Mouse (Mus musculus): ENCODE data around the gene Anapc15-ps. TPM values are rescaled to one million over a fixed set of nuclear protein-coding genes. Genes with fewer than 3 reads are reported as not detected.
"Not testable (repeated sequence)": the region's sequence is repeated elsewhere in the genome, so short reads cannot be mapped to it uniquely, and the experiment has no call there.

The Anapc15-ps gene
- total RNA-seq, 2 experiments from 2014 or later = not detected

GRCm38 (mm10) chr10:95634751-95635150, 38.5 kb downstream of the Anapc15-ps start:
- ATAC-seq (ENCODE audit: poor library complexity, severe bottlenecking) = peak; percentile 55

GRCm38 (mm10) chr10:95634261-95634660, 39.0 kb downstream of the Anapc15-ps start:
- ATAC-seq (ENCODE audit: poor library complexity, severe bottlenecking) = peak; percentile 97

GRCm38 (mm10) chr10:95631568-95631967, 41.7 kb downstream of the Anapc15-ps start:
- no peak for ATAC-seq (ENCODE audit: poor library complexity, severe bottlenecking)

- no peak for ATAC-seq (ENCODE audit: poor library complexity, severe bottlenecking)
Observed at GRCm38 (mm10) chr10:95630726-95631345, 42.4 kb downstream of the Anapc15-ps start.

- not testable (repeated sequence) for ATAC-seq (ENCODE audit: poor library complexity, severe bottlenecking)
Observed at GRCm38 (mm10) chr10:95630166-95630565, 43.1 kb downstream of the Anapc15-ps start.

- no peak for ATAC-seq (ENCODE audit: poor library complexity, severe bottlenecking)
Observed at GRCm38 (mm10) chr10:95628338-95628737, 44.9 kb downstream of the Anapc15-ps start.

- no peak for ATAC-seq (ENCODE audit: poor library complexity, severe bottlenecking)
Observed at GRCm38 (mm10) chr10:95627381-95627780, 45.9 kb downstream of the Anapc15-ps start.

- no peak for ATAC-seq (ENCODE audit: poor library complexity, severe bottlenecking)
Observed at GRCm38 (mm10) chr10:95625300-95625699, 48.0 kb downstream of the Anapc15-ps start.

GRCm38 (mm10) chr10:95624007-95624406, 49.2 kb downstream of the Anapc15-ps start:
- no peak for ATAC-seq (ENCODE audit: poor library complexity, severe bottlenecking)

GRCm38 (mm10) chr10:95623518-95623905, 49.7 kb downstream of the Anapc15-ps start:
- no peak for ATAC-seq (ENCODE audit: poor library complexity, severe bottlenecking)

Other genes starting within 250 kb of the Anapc15-ps start
- 153 and 157 TPM in 2 replicates for gene Mrpl42, start 171.5 kb downstream of the Anapc15-ps start, total RNA-seq (2015)
- 126 and 127 TPM in 2 replicates for gene Mrpl42, start 171.5 kb downstream of the Anapc15-ps start, total RNA-seq (2017)
- gene Ube2n, start 158.3 kb downstream of the Anapc15-ps start, total RNA-seq (2015) = 344 and 363 TPM in 2 replicates
- gene Ube2n, start 158.3 kb downstream of the Anapc15-ps start, total RNA-seq (2017) = 135 and 144 TPM in 2 replicates
- 131 and 141 TPM in 2 replicates for gene Nudt4, start 109.3 kb downstream of the Anapc15-ps start, total RNA-seq (2015)
- 98.7 and 122 TPM in 2 replicates for gene Nudt4, start 109.3 kb downstream of the Anapc15-ps start, total RNA-seq (2017)
- not detected in 2 replicates for gene Gm33543, start 169.5 kb upstream of the Anapc15-ps start, total RNA-seq (2015)
- not detected in 2 replicates for gene Gm33543, start 169.5 kb upstream of the Anapc15-ps start, total RNA-seq (2017)

Data from megakaryocyte, adult 5-6 weeks (primary cell).